Mouse (Mus musculus): Measurements from ENCODE around the gene Ubr4. TPM values are rescaled to one million over a fixed set of nuclear protein-coding genes. Genes with fewer than 3 reads are reported as not detected.
A peak's percentile ranks its signal among the peaks of the same experiment; 100 is the strongest.

Ubr4 gene
- polyA plus RNA-seq, 1 experiment from 2014 or later: 27.5 TPM

GRCm38 (mm10) chr4:139491541-139492170 is 139.2 kb downstream of the Ubr4 start:
- Histone ChIP-seq H3K27me3 (replicated peaks; ENCODE audit: control insufficient read depth, insufficient read depth, low read length) (no peaks in the 10 kb centered on the region), H3K4me1 (replicated peaks; ENCODE audit: control insufficient read depth, insufficient read depth, low read length) (no peaks in the 10 kb centered on the region), H3K36me3 (ENCODE audit: control insufficient read depth, insufficient read depth) (peaks cover 55% of the 10 kb centered on the region), H3K9me3 (ENCODE audit: control insufficient read depth) (no peaks in the 10 kb centered on the region), H3K27ac (ENCODE audit: low read depth, low read length) (no peak overlapping the region), H3K9ac (ENCODE audit: low read depth, low read length) (no peak overlapping the region), H3K4me3 (ENCODE audit: low read depth, low read length) (no peak overlapping the region), H3K4me2 (replicated peaks; ENCODE audit: low read depth) (no peak overlapping the region)
- no peak for TF ChIP-seq CTCF (IDR thresholded peaks at IDR 0.05; ENCODE audit: low read depth)
- WGBS: 90% methylated on average over 5 of the region's 5 CpGs
- no peak for ATAC-seq

GRCm38 (mm10) chr4:139492258-139492833 is 139.9 kb downstream of the Ubr4 start:
- no peak overlapping the region for H3K4me3 ChIP-seq (ENCODE audit: low read depth, low read length)
- H3K27me3 ChIP-seq (replicated peaks; ENCODE audit: control insufficient read depth, insufficient read depth, low read length): no peaks in the 10 kb centered on the region
- ATAC-seq: peak; percentile 4; the same call in 1 of the 2 replicates
- no peak for TF ChIP-seq CTCF (IDR thresholded peaks at IDR 0.05; ENCODE audit: low read depth)
- WGBS: 63% methylated on average over 3 of the region's 3 CpGs
- no peaks in the 10 kb centered on the region for H3K4me1 ChIP-seq (replicated peaks; ENCODE audit: control insufficient read depth, insufficient read depth, low read length)
- peaks cover 49% of the 10 kb centered on the region for H3K36me3 ChIP-seq (ENCODE audit: control insufficient read depth, insufficient read depth)
- no peak overlapping the region for H3K27ac ChIP-seq (ENCODE audit: low read depth, low read length)
- no peak overlapping the region for H3K9ac ChIP-seq (ENCODE audit: low read depth, low read length)
- no peak overlapping the region for H3K4me2 ChIP-seq (replicated peaks; ENCODE audit: low read depth)
- H3K9me3 ChIP-seq (ENCODE audit: control insufficient read depth): no peaks in the 10 kb centered on the region

GRCm38 (mm10) chr4:139493227-139494025 is 141.0 kb downstream of the Ubr4 start:
- 0 out of 2 replicates have a peak, but pooled peaks cover 3% of the 10 kb centered on the region for H3K27me3 ChIP-seq (replicated peaks; ENCODE audit: control insufficient read depth, insufficient read depth, low read length)
- WGBS: 67% methylated on average over 9 of the region's 9 CpGs
- H3K4me2 ChIP-seq (replicated peaks; ENCODE audit: low read depth): no peak overlapping the region
- peaks cover 38% of the 10 kb centered on the region for H3K36me3 ChIP-seq (ENCODE audit: control insufficient read depth, insufficient read depth)
- H3K4me1 ChIP-seq (replicated peaks; ENCODE audit: control insufficient read depth, insufficient read depth, low read length): no peaks in the 10 kb centered on the region
- H3K9me3 ChIP-seq (ENCODE audit: control insufficient read depth): no peaks in the 10 kb centered on the region
- no peak for TF ChIP-seq CTCF (IDR thresholded peaks at IDR 0.05; ENCODE audit: low read depth)
- no peak for ATAC-seq
- H3K27ac ChIP-seq (ENCODE audit: low read depth, low read length): no peak overlapping the region
- no peak overlapping the region for H3K9ac ChIP-seq (ENCODE audit: low read depth, low read length)
- no peak overlapping the region for H3K4me3 ChIP-seq (ENCODE audit: low read depth, low read length)

GRCm38 (mm10) chr4:139500814-139501213 is 148.4 kb downstream of the Ubr4 start:
- TF ChIP-seq CTCF (IDR thresholded peaks at IDR 0.05; ENCODE audit: low read depth): no peak
- no peaks in the 10 kb centered on the region for H3K4me1 ChIP-seq (replicated peaks; ENCODE audit: control insufficient read depth, insufficient read depth, low read length)
- no peak overlapping the region for H3K9ac ChIP-seq (ENCODE audit: low read depth, low read length)
- 0 out of 2 replicates have a peak, but pooled peaks cover 3% of the 10 kb centered on the region for H3K27me3 ChIP-seq (replicated peaks; ENCODE audit: control insufficient read depth, insufficient read depth, low read length)
- H3K4me3 ChIP-seq (ENCODE audit: low read depth, low read length): no peak overlapping the region
- H3K36me3 ChIP-seq (ENCODE audit: control insufficient read depth, insufficient read depth): no peaks in the 10 kb centered on the region
- no peak overlapping the region for H3K4me2 ChIP-seq (replicated peaks; ENCODE audit: low read depth)
- no peak for ATAC-seq
- H3K9me3 ChIP-seq (ENCODE audit: control insufficient read depth): no peaks in the 10 kb centered on the region
- H3K27ac ChIP-seq (ENCODE audit: low read depth, low read length): no peak overlapping the region
- 79% methylated on average over 14 of the region's 14 CpGs for WGBS

- ATAC-seq: no peak
- no peak overlapping the region for H3K9ac ChIP-seq (ENCODE audit: low read depth, low read length)
- 0 out of 2 replicates have a peak, but pooled peaks cover 3% of the 10 kb centered on the region for H3K27me3 ChIP-seq (replicated peaks; ENCODE audit: control insufficient read depth, insufficient read depth, low read length)
- no peak overlapping the region for H3K27ac ChIP-seq (ENCODE audit: low read depth, low read length)
- H3K36me3 ChIP-seq (ENCODE audit: control insufficient read depth, insufficient read depth): no peaks in the 10 kb centered on the region
- no peaks in the 10 kb centered on the region for H3K9me3 ChIP-seq (ENCODE audit: control insufficient read depth)
- H3K4me1 ChIP-seq (replicated peaks; ENCODE audit: control insufficient read depth, insufficient read depth, low read length): no peaks in the 10 kb centered on the region
- TF ChIP-seq CTCF (IDR thresholded peaks at IDR 0.05; ENCODE audit: low read depth): peak; percentile 18; the same call in 1 of the 2 replicates
- whole genome bisulfite sequencing: 90% methylated on average over 6 of the region's 6 CpGs
- H3K4me3 ChIP-seq (ENCODE audit: low read depth, low read length): no peak overlapping the region
- H3K4me2 ChIP-seq (replicated peaks; ENCODE audit: low read depth): no peak overlapping the region
These were observed 149.3 kb downstream of the Ubr4 start for GRCm38 (mm10) chr4:139501702-139502101.

GRCm38 (mm10) chr4:139503919-139504318 is 151.5 kb downstream of the Ubr4 start:
- no peak for TF ChIP-seq CTCF (IDR thresholded peaks at IDR 0.05; ENCODE audit: low read depth)
- Histone ChIP-seq H3K4me1 (replicated peaks; ENCODE audit: control insufficient read depth, insufficient read depth, low read length) (peaks cover 8% of the 10 kb centered on the region; the same call in 1 of the 2 replicates), H3K27ac (ENCODE audit: low read depth, low read length) (no peak overlapping the region), H3K9ac (ENCODE audit: low read depth, low read length) (no peak overlapping the region), H3K27me3 (replicated peaks; ENCODE audit: control insufficient read depth, insufficient read depth, low read length) (no peaks in the 10 kb centered on the region), H3K4me2 (replicated peaks; ENCODE audit: low read depth) (no peak overlapping the region), H3K4me3 (ENCODE audit: low read depth, low read length) (no peak overlapping the region), H3K36me3 (ENCODE audit: control insufficient read depth, insufficient read depth) (no peaks in the 10 kb centered on the region), H3K9me3 (ENCODE audit: control insufficient read depth) (no peaks in the 10 kb centered on the region)
- WGBS: 87% methylated on average over 8 of the region's 8 CpGs
- ATAC-seq: no peak
